Mouse (Mus musculus): ENCODE measurements around the gene Car5a.

- TF ChIP-seq POLR2A (IDR thresholded peaks at IDR 0.05; ENCODE audit: insufficient read depth, low read depth, low read length), result no peak
- no peak for TF ChIP-seq CTCF (IDR thresholded peaks at IDR 0.05; ENCODE audit: insufficient read depth, low read depth, low read length)
Observed at GRCm38 (mm10) chr8:121946351-121946750, 1.6 kb upstream of the Car5a start.

Measured in olfactory bulb, adult 2 months (tissue).